Mouse (Mus musculus): ENCODE results near the gene Smagp.

DNA sequence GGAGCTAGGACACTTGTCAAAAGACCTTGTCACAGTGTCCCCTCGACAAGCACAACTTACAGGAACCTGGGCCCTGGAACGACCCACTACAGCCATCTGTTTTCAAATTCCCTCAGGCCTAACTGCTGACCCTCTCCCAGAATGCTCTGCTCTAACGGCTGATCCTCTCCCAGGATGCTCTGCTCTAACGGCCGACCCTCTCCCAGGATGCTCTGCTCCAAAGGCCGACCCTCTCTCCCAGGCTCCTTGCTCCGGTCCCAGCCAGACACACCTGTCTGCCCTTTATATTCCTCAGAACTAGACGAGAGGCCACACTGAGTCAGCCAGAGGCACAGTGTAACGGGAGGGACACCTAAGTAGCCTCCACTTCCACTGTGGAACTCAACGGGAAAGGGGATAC lies 56.6 kb downstream of the Smagp start:
- TF ChIP-seq CTCF (conservative IDR thresholded peaks at IDR 0.05; ENCODE audit: low read length) (no peak), POU5F1 (IDR thresholded peaks at IDR 0.05; ENCODE audit: borderline replicate concordance, low read length) (no peak), NANOG (IDR thresholded peaks at IDR 0.05; ENCODE audit: borderline replicate concordance, low read length) (no peak)
